In the genomic region with DNA sequence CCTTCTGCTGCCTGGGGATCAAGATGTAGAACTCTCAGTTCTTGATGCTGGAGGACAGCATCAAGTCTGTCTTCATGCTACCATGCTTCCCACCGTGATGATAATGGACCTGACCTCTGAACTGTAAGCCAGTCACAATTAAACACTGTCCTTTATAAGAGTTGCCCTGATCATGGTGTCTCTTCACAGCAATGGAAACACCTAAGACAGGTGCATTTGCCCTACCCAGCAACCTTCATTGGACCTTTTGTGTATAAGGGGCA, we compare ENCODE assay signal across 19 mouse cellular contexts.
"Had no signal": no experiment of that assay in that cellular context is flagged by ENCODE, and none has a peak within 500 bp of the region (broad histone marks: within the 10 kb centered on the region; RNA-seq: fewer than 3 reads in every experiment).

No protein-coding gene starts in this region.

- H3K27ac ChIP-seq: intestine, embryonic 15.5 days; left cerebral cortex, adult 2 months; lung, embryonic 15.5 days; stomach, embryonic 15.5 days had no signal

- DNase-seq: kidney, adult 11 months; kidney, adult 8-10 months; kidney, postnatal 14 days; kidney, postnatal 4 days; layer of hippocampus, postnatal 36 days; lung, adult 18-20 months; lung, postnatal 10 days; lung, postnatal 36 days; midbrain, embryonic 14.5 days; right cerebral cortex, adult 18-20 months; right cerebral cortex, postnatal 14 days; spleen, adult 18-20 months; thymus, postnatal 25 days had no signal

- H3K9ac ChIP-seq: intestine, embryonic 15.5 days; lung, embryonic 15.5 days; stomach, embryonic 15.5 days had no signal

- H3K27me3 ChIP-seq: intestine, embryonic 15.5 days; lung, embryonic 15.5 days; megakaryocyte, embryonic 14.5 days; stomach, embryonic 15.5 days had no signal

- ATAC-seq: intestine, embryonic 15.5 days had no signal

- H3K36me3 ChIP-seq: intestine, embryonic 15.5 days; lung, embryonic 15.5 days; stomach, embryonic 15.5 days had no signal

- H3K9me3 ChIP-seq: intestine, embryonic 15.5 days; lung, embryonic 15.5 days; megakaryocyte, embryonic 14.5 days; midbrain, embryonic 10.5 days; stomach, embryonic 15.5 days had no signal

- H3K4me3 ChIP-seq: intestine, embryonic 15.5 days; left cerebral cortex, adult 2 months; lung, embryonic 15.5 days; megakaryocyte, embryonic 14.5 days; midbrain, embryonic 10.5 days; stomach, embryonic 15.5 days had no signal

- H3K4me2 ChIP-seq: intestine, embryonic 15.5 days; lung, embryonic 15.5 days; stomach, embryonic 15.5 days had no signal
